Mouse (Mus musculus) E14TG2a.4 (cell line): ENCODE measurements at regions not wholly inside any gene's neighbourhood (a gene's known extent, or its start where the extent isn't known, plus 50 kb on each side); places are given as distances from the start of the nearest gene placed in this dataset.
A peak's percentile ranks its signal among the peaks of the same experiment; 100 is the strongest.

Experiments
- H3K27me3 ChIP-seq: 2 replicates; pipeline ENCODE4 v1.6.1; 2014; ENCODE audit warnings: low read length, control low read depth; ENCODE audit not compliant: insufficient read depth
- H3K36me3 ChIP-seq: 2 replicates; pipeline ENCODE4 v1.6.1; 2014; ENCODE audit warnings: low read length, control low read depth; ENCODE audit not compliant: insufficient read depth
- H3K4me1 ChIP-seq: replicated peaks from 2 replicates; pipeline ENCODE4 v1.6.1; 2014; ENCODE audit warnings: low read depth, low read length, control low read depth
- H3K4me3 ChIP-seq: replicated peaks from 2 replicates; pipeline ENCODE4 v1.5.1; 2014; ENCODE audit warnings: mild to moderate bottlenecking, low read length
- H3K9me3 ChIP-seq: 2 replicates; pipeline ENCODE4 v1.6.1; 2014; ENCODE audit warnings: low read length, control low read depth
- CTCF ChIP-seq: conservative IDR thresholded peaks from 2 replicates; pipeline ENCODE4 v1.5.1; 2014; ENCODE audit warnings: low read length
- POU5F1 ChIP-seq: IDR thresholded peaks from 2 replicates; pipeline ENCODE4 v1.6.1; 2014; ENCODE audit warnings: low read length, borderline replicate concordance

DNA sequence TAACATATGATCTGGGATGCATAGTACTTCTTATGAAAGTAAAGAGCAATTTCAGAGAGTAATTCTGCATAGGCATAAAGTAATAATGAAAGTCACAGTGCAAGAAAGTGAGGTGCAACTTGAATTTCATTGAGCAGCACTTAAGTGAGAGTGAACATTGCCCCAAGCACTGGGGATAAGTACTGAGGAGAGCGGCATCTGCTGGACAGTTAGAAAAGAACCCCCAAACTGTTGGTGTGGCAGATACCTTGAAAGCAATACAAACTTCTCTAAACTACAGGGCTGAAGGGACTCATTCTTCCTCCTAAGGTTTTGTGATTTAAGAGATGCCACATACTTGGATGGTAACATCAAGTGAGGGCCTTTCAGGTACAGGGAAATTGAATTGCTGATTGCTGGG is 56.4 kb upstream of the Olfr1322 start:
- TF ChIP-seq POU5F1: no peak
- TF ChIP-seq CTCF: 0 out of 2 replicates have a peak, but pooled peaks have one; percentile 9
- no peak overlapping the region for H3K4me3 ChIP-seq
- no peaks in the 10 kb centered on the region for H3K4me1 ChIP-seq
- no peaks in the 10 kb centered on the region for H3K9me3 ChIP-seq
- H3K27me3 ChIP-seq: no peaks in the 10 kb centered on the region
- no peaks in the 10 kb centered on the region for H3K36me3 ChIP-seq
